ENCODE assay signal across 8 mouse cellular contexts in the genomic region with DNA sequence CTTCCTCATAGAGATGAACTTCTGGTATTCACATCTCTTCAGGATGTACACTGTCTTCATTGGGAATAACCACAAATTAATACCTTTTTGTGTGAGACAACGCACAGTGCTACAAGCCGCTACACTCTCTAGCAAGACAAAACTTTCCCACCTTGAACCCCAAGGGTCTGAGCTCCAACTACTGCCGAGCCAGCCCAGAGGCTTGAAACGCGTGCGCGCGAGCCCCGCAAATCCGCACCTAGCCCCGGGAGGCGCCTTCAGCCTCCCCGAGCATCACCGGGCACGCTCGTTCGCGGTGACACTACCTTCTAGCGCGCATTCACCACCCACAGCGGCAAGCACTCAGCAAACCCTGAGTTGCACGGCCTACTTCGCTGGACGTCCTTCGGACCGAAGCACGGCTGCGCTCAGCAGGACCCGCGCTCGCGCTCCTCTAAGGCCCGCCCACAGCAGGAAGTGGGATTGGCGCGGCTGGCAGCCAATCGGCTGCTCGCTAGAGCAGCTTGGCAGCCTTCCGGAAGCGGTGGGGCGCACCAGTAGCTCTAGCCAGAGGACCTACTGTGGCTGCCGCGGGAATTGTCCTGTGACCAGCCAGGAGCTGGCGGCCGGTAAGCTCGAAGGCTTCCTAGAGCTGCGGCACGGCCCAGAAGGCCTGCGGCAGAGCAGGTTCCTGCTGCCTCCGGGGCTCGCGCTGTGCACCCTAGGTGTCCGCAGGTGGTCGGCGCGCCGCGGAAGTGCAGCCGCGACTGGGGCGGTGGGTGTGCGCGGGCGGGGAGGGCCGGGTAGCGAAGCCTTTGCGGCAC. TPM values are rescaled to one million over a fixed set of nuclear protein-coding genes. Genes with fewer than 3 reads are reported as not detected.
DNase-seq lines count a peak whose midpoint lies in the region; ATAC-seq and TF ChIP-seq lines count a peak whose summit lies in the region.

Gene Pms1, minus strand, starts transcription at position 438 of the 803 bp plus-strand sequence.
Gene Ormdl1, plus strand, starts transcription at position 515 of the 803 bp plus-strand sequence.
Gene Gm28778, plus strand, starts transcription at position 531 of the 803 bp plus-strand sequence.

- no peaks in the 10 kb centered on the region for H3K36me3 ChIP-seq in embryonic facial prominence, embryonic 14.5 days (ENCODE audit: control insufficient read depth, insufficient read depth, low read length)
- no peaks in the 10 kb centered on the region; the same call in none of the 2 replicates for H3K36me3 ChIP-seq in heart, adult 2 months (ENCODE audit: control insufficient read depth, insufficient read depth, low read length)
- peaks cover 11% of the 10 kb centered on the region for H3K36me3 ChIP-seq in limb, embryonic 13.5 days
- H3K36me3 ChIP-seq in midbrain, embryonic 16.5 days (ENCODE audit: control insufficient read depth, insufficient read depth, low read length): no peaks in the 10 kb centered on the region

- TF ChIP-seq EP300 in heart, adult 2 months (IDR thresholded peaks at IDR 0.05; ENCODE audit: insufficient read depth, low read depth, low read length): no peak

- peak; percentile 52 for TF ChIP-seq CTCF in heart, adult 2 months (IDR thresholded peaks at IDR 0.05)

- H3K27ac ChIP-seq in embryonic facial prominence, embryonic 14.5 days (replicated peaks; ENCODE audit: low read depth, low read length): peak within 1 kb of the TSS; percentile 82
- H3K27ac ChIP-seq in heart, adult 2 months: peak within 1 kb of the TSS; percentile 81
- peak within 1 kb of the TSS; percentile 86 for H3K27ac ChIP-seq in limb, embryonic 13.5 days
- H3K27ac ChIP-seq in midbrain, embryonic 16.5 days (ENCODE audit: low read length): peak within 1 kb of the TSS; percentile 84

- peak; percentile 89 for TF ChIP-seq POLR2A in heart, adult 2 months (IDR thresholded peaks at IDR 0.05; ENCODE audit: insufficient read depth, low read depth, low read length)

- no peaks in the 10 kb centered on the region for H3K9me3 ChIP-seq in embryonic facial prominence, embryonic 14.5 days (ENCODE audit: control insufficient read depth, low read length)
- no peaks in the 10 kb centered on the region for H3K9me3 ChIP-seq in limb, embryonic 13.5 days
- H3K9me3 ChIP-seq in midbrain, embryonic 16.5 days (replicated peaks; ENCODE audit: control insufficient read depth, low read length, poor library complexity, severe bottlenecking): no peaks in the 10 kb centered on the region

- intact Hi-C loops in heart, adult 2 months (cut with DNase I): loop anchor here (2.0 to 5.0 kb wide), 2 partner anchors 16 to 56 kb away; partner anchors contain the start of genes Asdurf, Asnsd1, Gm28551 and Osgepl1

- ATAC-seq in embryonic facial prominence, embryonic 14.5 days (ENCODE audit: low read depth): peak; percentile 99
- peak; percentile 100 for ATAC-seq in limb, embryonic 13.5 days (ENCODE audit: low FRiP score, low read depth)
- peak; percentile 100 for ATAC-seq in midbrain, embryonic 16.5 days

- peak within 1 kb of the TSS; percentile 82 for H3K9ac ChIP-seq in embryonic facial prominence, embryonic 14.5 days (ENCODE audit: low read depth, low read length)
- H3K9ac ChIP-seq in heart, adult 2 months (ENCODE audit: low read depth, low read length): peak within 1 kb of the TSS; percentile 87
- H3K9ac ChIP-seq in limb, embryonic 13.5 days: peak within 1 kb of the TSS; percentile 91
- H3K9ac ChIP-seq in midbrain, embryonic 16.5 days (ENCODE audit: low read depth, low read length): peak within 1 kb of the TSS; percentile 79

- H3K4me3 ChIP-seq in embryonic facial prominence, embryonic 14.5 days (ENCODE audit: low read depth, low read length): peak within 1 kb of the TSS; percentile 87
- H3K4me3 ChIP-seq in heart, adult 2 months: peak within 1 kb of the TSS; percentile 80
- peak within 1 kb of the TSS; percentile 78 for H3K4me3 ChIP-seq in limb, embryonic 13.5 days
- H3K4me3 ChIP-seq in midbrain, embryonic 16.5 days (ENCODE audit: low read depth, low read length): peak within 1 kb of the TSS; percentile 74

- H3K4me1 ChIP-seq in embryonic facial prominence, embryonic 14.5 days (ENCODE audit: control insufficient read depth, insufficient read depth, low read length): 0 out of 2 replicates have a peak, but pooled peaks cover 6% of the 10 kb centered on the region
- no peaks in the 10 kb centered on the region for H3K4me1 ChIP-seq in heart, adult 2 months (ENCODE audit: control insufficient read depth, insufficient read depth, low read length)
- peaks cover 13% of the 10 kb centered on the region for H3K4me1 ChIP-seq in limb, embryonic 13.5 days
- peaks cover 6% of the 10 kb centered on the region for H3K4me1 ChIP-seq in midbrain, embryonic 16.5 days (ENCODE audit: control insufficient read depth, insufficient read depth, low read length)

- H3K4me2 ChIP-seq in embryonic facial prominence, embryonic 14.5 days (ENCODE audit: low read depth, low read length): peak within 1 kb of the TSS; percentile 53
- H3K4me2 ChIP-seq in limb, embryonic 13.5 days (replicated peaks): peak within 1 kb of the TSS; percentile 65
- H3K4me2 ChIP-seq in midbrain, embryonic 16.5 days (ENCODE audit: low read length): peak within 1 kb of the TSS; percentile 69

- DNase-seq in 3T3-L1 (ENCODE audit: low read depth, low spot score): peak; percentile 95
- peak; percentile 87 to 92 for DNase-seq in adrenal gland, postnatal 4 days (ENCODE audit: low spot score in 2 of 2)
- peak; percentile 97 for DNase-seq in embryonic facial prominence, embryonic 14.5 days (ENCODE audit: low spot score)
- peak; percentile 97 to 99 for DNase-seq in heart, adult 2 months
- peak; percentile 94 to 97 for DNase-seq in kidney, adult 8-10 months
- peak; percentile 90 to 94 for DNase-seq in spleen, postnatal 10 days (ENCODE audit: low spot score in 2 of 2)

- under 1% methylated on average over 41 of the region's 66 CpGs for WGBS in embryonic facial prominence, embryonic 14.5 days
- under 1% methylated on average over 66 of the region's 66 CpGs for WGBS in heart, adult 2 months
- under 1% methylated on average over 66 of the region's 66 CpGs for WGBS in limb, embryonic 13.5 days
- WGBS in midbrain, embryonic 16.5 days: under 1% methylated on average over 62 of the region's 66 CpGs

- no peaks in the 10 kb centered on the region for H3K79me2 ChIP-seq in heart, adult 2 months (replicated peaks; ENCODE audit: control insufficient read depth, insufficient read depth, low read length)

- H3K27me3 ChIP-seq in embryonic facial prominence, embryonic 14.5 days (replicated peaks; ENCODE audit: control insufficient read depth, insufficient read depth, low read length): no peaks in the 10 kb centered on the region
- no peaks in the 10 kb centered on the region for H3K27me3 ChIP-seq in heart, adult 2 months (ENCODE audit: control insufficient read depth, insufficient read depth, low read length)
- no peaks in the 10 kb centered on the region for H3K27me3 ChIP-seq in limb, embryonic 13.5 days
- no peaks in the 10 kb centered on the region for H3K27me3 ChIP-seq in midbrain, embryonic 16.5 days (ENCODE audit: control insufficient read depth, insufficient read depth, low read depth, low read length)

RNA-seq across cellular contexts. Expression of gene Pms1, which starts in this region (rescaled TPM):
- total RNA-seq in adrenal gland, postnatal 4 days (2021): 10 to 100 TPM; 10.4 to 12.5 TPM
- 12.7 and 16.3 TPM in 2 replicates for polyA plus RNA-seq in embryonic facial prominence, embryonic 14.5 days (2014; fragmentation: Nextera tagmentation; extraction: Ambion mirVana)
- 10 to 100 TPM; 10.9 to 13.8 TPM for total RNA-seq in heart, adult 2 months (2021)
- polyA plus RNA-seq in heart, adult 2 months (2012; rRNA removed): 1.2 and 2.0 TPM in 2 replicates
- polyA plus RNA-seq in limb, embryonic 13.5 days (2015; fragmentation: Nextera tagmentation; extraction: Ambion mirVana): 24.3 and 26.6 TPM in 2 replicates
- polyA plus RNA-seq in midbrain, embryonic 16.5 days (2015; fragmentation: Nextera tagmentation; extraction: Ambion mirVana): 9.3 and 11.8 TPM in 2 replicates

RNA-seq across cellular contexts. Expression of gene Ormdl1, which starts in this region (rescaled TPM):
- total RNA-seq in adrenal gland, postnatal 4 days (2021): 10 to 100 TPM; 17.6 to 18.5 TPM
- polyA plus RNA-seq in embryonic facial prominence, embryonic 14.5 days (2014; fragmentation: Nextera tagmentation; extraction: Ambion mirVana): 33.8 and 34.5 TPM in 2 replicates
- total RNA-seq in heart, adult 2 months (2021): 10 to 100 TPM; 13.2 to 14.3 TPM
- polyA plus RNA-seq in heart, adult 2 months (2012; rRNA removed): 6.3 and 14.3 TPM in 2 replicates
- 45.8 and 46.7 TPM in 2 replicates for polyA plus RNA-seq in limb, embryonic 13.5 days (2015; fragmentation: Nextera tagmentation; extraction: Ambion mirVana)
- 63.7 and 67.4 TPM in 2 replicates for polyA plus RNA-seq in midbrain, embryonic 16.5 days (2015; fragmentation: Nextera tagmentation; extraction: Ambion mirVana)

RNA-seq across cellular contexts. Expression of gene Gm28778, which starts in this region (rescaled TPM):
- total RNA-seq in adrenal gland, postnatal 4 days (2021): not detected
- polyA plus RNA-seq in embryonic facial prominence, embryonic 14.5 days (2014; fragmentation: Nextera tagmentation; extraction: Ambion mirVana): 1.9 TPM in 1 of 2 replicates, not detected in the other
- not detected for total RNA-seq in heart, adult 2 months (2021)
- polyA plus RNA-seq in heart, adult 2 months (2012; rRNA removed): 7.9 and 10.1 TPM in 2 replicates
- not detected in 2 replicates for polyA plus RNA-seq in limb, embryonic 13.5 days (2015; fragmentation: Nextera tagmentation; extraction: Ambion mirVana)
- polyA plus RNA-seq in midbrain, embryonic 16.5 days (2015; fragmentation: Nextera tagmentation; extraction: Ambion mirVana): not detected in 2 replicates

Comparison
In these comparisons a context has a peak if more than half of its experiments do, and no peak if none do; other contexts are left out.
1. Peak in every context shown above with its lines: DNase-seq, ATAC-seq, H3K4me3 ChIP-seq and H3K27ac ChIP-seq.